Mouse (Mus musculus) granulocyte monocyte progenitor cell, adult 5-6 weeks (primary cell): ENCODE measurements around the gene Ica1l. TPM values are rescaled to one million over a fixed set of nuclear protein-coding genes. Genes with fewer than 3 reads are reported as not detected.
"Not testable (repeated sequence)": the region's sequence is repeated elsewhere in the genome, so short reads cannot be mapped to it uniquely, and the experiment has no call there.

Experiments
- ATAC-seq: replicated peaks from 2 replicates; pipeline ENCODE4 v1.8.0; 2016; ENCODE audit warnings: mild to moderate bottlenecking, moderate TSS enrichment, inconsistent platforms; ENCODE audit not compliant: poor library complexity, severe bottlenecking
- total RNA-seq, 2 experiments: library from RNA; stranded (forward) in 1 of 2; stranded (reverse) in 1 of 2; fragments of 200-712, 200-1000 nt in 1 of 2; fragments of >200 nt in 1 of 2; fragmentation: Nextera tagmentation in 1 of 2; gene quantifications; 2 replicates each; pipeline ENCODE4 v1.2.3; 2014 to 2017

The Ica1l gene
- total RNA-seq (2014; fragmentation: Nextera tagmentation) (not detected in 2 replicates), total RNA-seq (2017) (0.10 and 0.86 TPM in 2 replicates)

DNA sequence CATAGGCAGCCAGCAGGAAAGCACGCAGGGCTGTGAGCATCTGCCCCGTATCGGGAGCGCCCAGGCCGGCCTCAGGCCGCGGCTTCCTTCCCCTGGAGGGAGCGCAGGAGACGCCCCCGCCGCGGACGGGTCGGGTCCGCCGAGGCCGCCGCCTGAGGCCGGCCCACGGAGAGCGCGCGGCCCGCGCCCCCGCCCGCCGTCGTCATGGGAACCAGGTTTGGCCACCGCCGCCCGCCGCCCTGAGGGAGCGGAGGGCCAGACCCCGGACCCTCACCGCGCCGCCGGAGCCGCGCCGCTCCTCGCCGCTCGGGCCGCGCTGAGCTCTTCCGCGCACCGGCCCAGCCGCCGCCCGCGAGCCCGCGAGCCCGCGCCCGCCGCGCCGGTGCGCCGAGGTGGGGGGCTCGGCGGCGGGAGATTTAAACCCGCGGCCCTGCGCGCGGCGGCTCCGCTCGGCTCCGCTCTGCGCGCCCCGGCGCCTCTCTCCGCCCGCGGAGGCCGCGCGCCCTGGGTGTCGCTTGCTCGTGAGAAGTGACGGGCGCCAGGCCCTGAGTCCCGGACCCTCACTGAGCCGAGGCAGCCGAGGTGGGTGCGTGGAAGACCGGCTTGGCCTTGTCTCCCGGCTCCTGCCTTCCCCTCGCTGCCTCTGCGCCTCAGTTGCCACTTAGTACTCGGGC lies at the start of gene Ica1l:
TSS of gene Ica1l (minus strand) at position 389 of the 674 bp plus-strand sequence.
- ATAC-seq, result peak; percentile 68

GRCm38 (mm10) chr1:60076411-60076810 lies 33.4 kb upstream of the Ica1l start:
- ATAC-seq, result no peak

- no peak for ATAC-seq
Measured at GRCm38 (mm10) chr1:60075590-60075989, 32.6 kb upstream of the Ica1l start.

DNA sequence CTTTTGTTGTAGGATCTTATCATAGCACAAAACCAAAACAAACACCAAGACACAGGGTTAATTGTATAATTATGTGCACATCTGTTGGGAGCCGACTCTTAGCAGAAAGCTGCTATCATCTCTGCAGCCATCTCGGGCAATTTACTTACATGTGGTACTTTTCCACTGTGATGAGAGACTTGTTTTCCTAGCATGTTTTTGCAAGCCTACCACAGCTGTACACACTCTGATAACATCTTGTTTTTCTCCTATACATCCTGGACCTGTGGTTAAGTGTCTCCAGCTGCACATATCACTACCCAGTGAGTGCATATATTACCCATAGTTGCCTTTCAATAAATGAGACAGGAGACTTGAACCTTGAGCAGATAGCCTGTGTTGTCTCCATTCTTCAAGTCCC lies 32.0 kb upstream of the Ica1l start:
- ATAC-seq, result no peak

GRCm38 (mm10) chr1:60070725-60071124 lies 27.7 kb upstream of the Ica1l start:
- peak; percentile 83 for ATAC-seq

GRCm38 (mm10) chr1:60056310-60056709 lies 13.3 kb upstream of the Ica1l start:
- no peak for ATAC-seq

GRCm38 (mm10) chr1:60054659-60055058 lies 11.7 kb upstream of the Ica1l start:
- no peak for ATAC-seq

DNA sequence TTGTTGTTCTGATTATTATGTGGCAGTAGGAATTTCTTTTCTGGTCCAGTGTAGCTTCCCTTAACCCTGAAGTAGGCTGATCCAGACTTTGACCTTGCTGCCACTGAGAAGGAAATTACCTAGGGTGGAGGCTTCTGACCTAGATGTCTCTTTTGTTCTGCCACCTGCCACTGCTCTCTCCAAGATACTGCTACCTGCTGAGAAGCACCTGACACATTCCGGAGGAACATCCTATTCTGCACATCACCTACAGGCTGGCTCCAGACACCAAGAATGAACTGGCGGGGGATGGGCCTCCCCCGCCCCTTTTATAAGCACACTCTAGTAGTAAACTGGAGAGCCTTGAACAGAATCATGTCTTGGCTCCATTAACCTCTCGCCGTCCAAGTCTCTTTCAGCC lies 4.5 kb upstream of the Ica1l start:
- not testable (repeated sequence) for ATAC-seq

DNA sequence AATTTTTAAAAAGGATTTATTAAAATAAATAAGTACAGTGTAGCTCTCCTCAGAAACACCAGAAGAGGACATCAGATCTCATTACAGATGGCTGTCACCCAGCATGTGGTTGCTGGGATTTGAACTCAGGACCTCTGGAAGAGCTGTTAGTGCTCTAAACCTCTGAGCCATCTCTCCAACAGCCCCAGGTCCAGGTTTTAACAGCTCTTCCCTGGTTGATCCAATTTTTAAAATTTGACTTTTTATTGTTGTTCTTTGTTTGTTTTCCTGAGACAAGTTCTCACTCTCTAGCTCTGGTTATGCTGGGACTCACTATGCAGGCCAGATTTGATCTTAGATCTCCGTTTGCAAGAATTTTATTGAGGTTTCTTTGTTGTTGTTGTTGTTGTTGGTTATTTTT lies 1.6 kb upstream of the Ica1l start:
- no peak for ATAC-seq

GRCm38 (mm10) chr1:60042398-60042795 lies 587 bp downstream of the Ica1l start:
- ATAC-seq, result 0 out of 2 replicates have a peak, but pooled peaks have one; percentile 5

GRCm38 (mm10) chr1:60035044-60035443 lies 7.9 kb downstream of the Ica1l start:
- ATAC-seq, result no peak

GRCm38 (mm10) chr1:60017031-60017469 lies 25.9 kb downstream of the Ica1l start:
- peak; percentile 41; the same call in 1 of the 2 replicates for ATAC-seq

- peak; percentile 55; the same call in 1 of the 2 replicates for ATAC-seq
Measured at GRCm38 (mm10) chr1:60016136-60016611, 26.8 kb downstream of the Ica1l start.

GRCm38 (mm10) chr1:60015511-60015910 lies 27.5 kb downstream of the Ica1l start:
- ATAC-seq, result no peak

DNA sequence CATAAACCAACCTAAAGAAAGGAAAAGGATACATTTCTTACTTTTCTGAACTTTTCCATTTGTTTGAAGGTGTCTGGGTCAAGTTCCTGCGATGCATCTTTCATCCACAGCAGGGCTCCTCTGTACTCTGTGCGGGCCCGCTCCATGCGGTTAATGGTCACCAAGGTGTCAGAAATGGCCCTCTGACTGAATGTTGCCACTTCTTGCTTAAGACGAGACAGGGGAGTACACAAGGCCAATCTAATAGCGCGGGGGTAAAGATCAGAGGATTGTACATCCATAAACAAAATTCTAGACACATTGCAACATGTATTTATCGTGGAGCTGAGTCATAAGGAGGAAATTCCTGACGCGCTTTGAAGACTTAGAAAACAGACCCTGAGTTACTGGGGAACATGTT lies 29.2 kb downstream of the Ica1l start:
- ATAC-seq, result no peak

GRCm38 (mm10) chr1:60008743-60009142 lies 34.2 kb downstream of the Ica1l start:
- ATAC-seq, result no peak

GRCm38 (mm10) chr1:60007337-60007736 lies 35.6 kb downstream of the Ica1l start:
- ATAC-seq, result no peak

- ATAC-seq, result peak; percentile 58
Measured at GRCm38 (mm10) chr1:60000319-60000718, 42.7 kb downstream of the Ica1l start.

GRCm38 (mm10) chr1:59997352-59997751 lies 45.6 kb downstream of the Ica1l start:
- ATAC-seq, result peak; percentile 66

DNA sequence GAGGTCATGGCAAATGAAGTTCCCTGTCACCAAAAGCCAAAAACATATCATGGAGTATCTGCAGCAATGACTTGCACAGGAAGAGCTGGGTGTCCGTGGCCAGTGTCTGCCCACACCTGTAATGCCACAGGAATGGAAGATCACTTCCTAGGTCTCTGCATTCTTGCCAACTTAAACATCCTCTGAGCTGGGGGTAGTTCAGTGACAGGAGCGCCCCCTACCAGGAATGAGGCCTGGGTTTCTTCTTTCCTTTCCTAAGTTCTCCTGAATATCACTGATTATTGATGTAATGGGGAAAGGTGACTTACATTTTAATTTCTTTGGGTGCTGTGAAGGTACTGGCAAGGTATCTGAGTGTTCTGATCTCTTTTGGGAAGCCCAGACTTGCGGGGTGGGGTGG lies 47.3 kb downstream of the Ica1l start:
- ATAC-seq, result no peak

- no peak for ATAC-seq
Measured at GRCm38 (mm10) chr1:59987399-59988040, 55.5 kb downstream of the Ica1l start.

DNA sequence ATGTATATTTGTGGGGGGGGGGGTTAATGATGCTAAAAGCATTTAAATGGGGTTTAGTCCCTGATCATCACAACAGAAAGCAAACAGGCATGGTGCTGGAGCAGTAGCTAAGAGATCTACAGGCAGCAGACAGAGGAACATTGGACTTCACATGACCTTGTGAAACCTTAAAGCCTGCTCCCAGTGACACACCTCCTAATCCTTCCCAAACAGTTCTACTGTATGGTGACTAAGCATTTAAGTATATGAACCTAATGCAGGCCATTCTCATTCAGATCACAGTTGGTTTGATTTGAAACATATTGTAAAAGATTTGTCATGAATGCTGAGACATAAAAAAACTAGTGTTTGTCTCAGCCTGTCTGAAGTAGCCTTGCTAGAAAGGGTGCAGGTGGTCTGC lies 56.4 kb downstream of the Ica1l start:
- ATAC-seq, result no peak
